Mouse (Mus musculus) kidney, adult 11 months (tissue): ENCODE results near the gene Ttc19.
"Not testable (repeated sequence)": the region's sequence is repeated elsewhere in the genome, so short reads cannot be mapped to it uniquely, and the experiment has no call there.

Experiments used
- DNase-seq: peaks from one replicate; pipeline ENCODE4 v3.0.0; 2022

Ttc19 gene

GRCm38 (mm10) chr11:62280675-62281600 lies at the start of gene Ttc19, which contains the start of gene Zswim7:
Gene Ttc19 (plus strand): TSS chr11:62281473.
Gene Zswim7 (minus strand): TSS chr11:62281375.
- peak; percentile 91 for DNase-seq

GRCm38 (mm10) chr11:62240631-62241261 lies 40.5 kb upstream of the Ttc19 start:
- DNase-seq: peak; percentile 59

GRCm38 (mm10) chr11:62243871-62244270 lies 37.4 kb upstream of the Ttc19 start:
- no peak for DNase-seq

- no peak for DNase-seq
Measured at GRCm38 (mm10) chr11:62244471-62244870, 36.8 kb upstream of the Ttc19 start.

GRCm38 (mm10) chr11:62247759-62248400 lies 33.4 kb upstream of the Ttc19 start:
- DNase-seq: no peak

GRCm38 (mm10) chr11:62248401-62249244 lies 32.6 kb upstream of the Ttc19 start, which contains the start of gene Adora2b:
Gene Adora2b (plus strand): TSS chr11:62248984.
- peak; percentile 55 for DNase-seq

GRCm38 (mm10) chr11:62249266-62250037 lies 31.8 kb upstream of the Ttc19 start:
- peak; percentile 65 for DNase-seq

- no peak for DNase-seq
Measured at GRCm38 (mm10) chr11:62251047-62251446, 30.2 kb upstream of the Ttc19 start.

- DNase-seq: no peak
Measured at GRCm38 (mm10) chr11:62253380-62253779, 27.9 kb upstream of the Ttc19 start.

GRCm38 (mm10) chr11:62259214-62259613 lies 22.1 kb upstream of the Ttc19 start:
- no peak for DNase-seq

GRCm38 (mm10) chr11:62263599-62263998 lies 17.7 kb upstream of the Ttc19 start:
- DNase-seq: no peak

- no peak for DNase-seq
Measured at GRCm38 (mm10) chr11:62264018-62264417, 17.3 kb upstream of the Ttc19 start.

GRCm38 (mm10) chr11:62265642-62266041 lies 15.6 kb upstream of the Ttc19 start:
- DNase-seq: no peak

- DNase-seq: no peak
Measured at GRCm38 (mm10) chr11:62266466-62267214, 14.6 kb upstream of the Ttc19 start.

GRCm38 (mm10) chr11:62268381-62268780 lies 12.9 kb upstream of the Ttc19 start:
- no peak for DNase-seq

GRCm38 (mm10) chr11:62269097-62269496 lies 12.2 kb upstream of the Ttc19 start:
- no peak for DNase-seq

- DNase-seq: no peak
Measured at GRCm38 (mm10) chr11:62270851-62271250, 10.4 kb upstream of the Ttc19 start.

- DNase-seq: no peak
Measured at GRCm38 (mm10) chr11:62277086-62277485, 4.2 kb upstream of the Ttc19 start.

GRCm38 (mm10) chr11:62278027-62278426 lies 3.2 kb upstream of the Ttc19 start:
- DNase-seq: peak; percentile 62

- peak; percentile 84 for DNase-seq
Measured at GRCm38 (mm10) chr11:62281601-62281997, 326 bp downstream of the Ttc19 start.

GRCm38 (mm10) chr11:62284020-62284419 lies 2.7 kb downstream of the Ttc19 start:
- DNase-seq: not testable (repeated sequence)
